Mouse (Mus musculus): Measurements from ENCODE around the gene Iqgap2. TPM values are rescaled to one million over a fixed set of nuclear protein-coding genes. Genes with fewer than 3 reads are reported as not detected.

Iqgap2 gene
- polyA plus RNA-seq, 1 experiment = 44.1 TPM

DNA sequence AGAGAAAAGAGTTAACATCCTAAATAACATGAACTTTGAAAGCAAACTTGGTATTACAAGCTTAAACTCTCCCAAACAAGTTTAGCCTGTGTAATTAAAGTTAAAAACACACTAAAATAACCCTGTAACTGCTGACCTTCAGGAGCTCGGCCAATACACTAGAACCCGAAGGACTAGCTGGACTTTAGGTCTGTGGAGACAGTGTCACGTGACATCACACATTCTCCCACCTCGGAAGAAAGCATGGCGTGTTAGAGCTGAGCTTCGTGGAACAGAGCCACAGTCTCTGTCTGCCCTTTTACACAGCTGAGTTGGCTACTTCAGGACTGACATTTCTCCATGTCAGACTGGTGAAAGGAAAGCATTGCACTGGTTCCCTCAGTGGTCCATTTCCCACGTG lies 4.3 kb downstream of the Iqgap2 start:
- Histone ChIP-seq H3K4me3 (ENCODE audit: low read depth, low read length) (no peak overlapping the region), H3K27ac (ENCODE audit: insufficient read depth, low read depth, low read length) (no peak overlapping the region), H3K27me3 (ENCODE audit: control insufficient read depth, insufficient read depth, low read length) (no peaks in the 10 kb centered on the region), H3K36me3 (ENCODE audit: control insufficient read depth, insufficient read depth, low read length) (peaks cover 5% of the 10 kb centered on the region), H3K4me1 (ENCODE audit: control insufficient read depth, insufficient read depth, insufficient read length, low read length) (peaks cover 21% of the 10 kb centered on the region; the same call in 1 of the 2 replicates)
- 89% methylated on average over 7 of the region's 7 CpGs for WGBS
- TF ChIP-seq POLR2A (IDR thresholded peaks at IDR 0.05; ENCODE audit: low read depth, low read length) (no peak), CTCF (IDR thresholded peaks at IDR 0.05; ENCODE audit: extremely low read depth, insufficient read length, insufficient replicate concordance, low read depth, low read length) (no peak)

DNA sequence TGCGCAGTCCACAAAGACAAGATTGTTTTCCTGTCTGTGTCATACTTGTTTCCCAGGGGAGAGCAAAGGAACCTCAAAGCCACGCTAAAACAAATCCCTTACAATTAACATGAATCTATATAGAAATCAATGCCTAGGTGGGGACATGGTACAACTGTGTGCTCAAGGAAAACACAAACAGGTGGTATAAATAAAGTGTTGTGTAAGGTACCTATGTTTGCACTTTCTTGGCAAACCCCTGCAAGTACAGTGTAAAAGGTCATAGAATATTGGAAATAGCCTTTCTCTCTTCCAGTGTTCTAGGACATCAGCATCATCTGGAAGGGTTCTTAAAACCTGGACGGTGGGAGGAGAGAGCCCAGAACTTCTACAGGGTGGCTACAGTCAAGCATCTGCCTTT lies 7.3 kb downstream of the Iqgap2 start:
- Histone ChIP-seq H3K36me3 (ENCODE audit: control insufficient read depth, insufficient read depth, low read length) (peaks cover 4% of the 10 kb centered on the region), H3K27ac (ENCODE audit: insufficient read depth, low read depth, low read length) (no peak overlapping the region), H3K27me3 (ENCODE audit: control insufficient read depth, insufficient read depth, low read length) (no peaks in the 10 kb centered on the region), H3K4me1 (ENCODE audit: control insufficient read depth, insufficient read depth, insufficient read length, low read length) (peaks cover 21% of the 10 kb centered on the region; the same call in 1 of the 2 replicates), H3K4me3 (ENCODE audit: low read depth, low read length) (no peak overlapping the region)
- TF ChIP-seq CTCF (IDR thresholded peaks at IDR 0.05; ENCODE audit: extremely low read depth, insufficient read length, insufficient replicate concordance, low read depth, low read length) (no peak), POLR2A (IDR thresholded peaks at IDR 0.05; ENCODE audit: low read depth, low read length) (no peak)
- WGBS = 89% methylated on average over 3 of the region's 3 CpGs

DNA sequence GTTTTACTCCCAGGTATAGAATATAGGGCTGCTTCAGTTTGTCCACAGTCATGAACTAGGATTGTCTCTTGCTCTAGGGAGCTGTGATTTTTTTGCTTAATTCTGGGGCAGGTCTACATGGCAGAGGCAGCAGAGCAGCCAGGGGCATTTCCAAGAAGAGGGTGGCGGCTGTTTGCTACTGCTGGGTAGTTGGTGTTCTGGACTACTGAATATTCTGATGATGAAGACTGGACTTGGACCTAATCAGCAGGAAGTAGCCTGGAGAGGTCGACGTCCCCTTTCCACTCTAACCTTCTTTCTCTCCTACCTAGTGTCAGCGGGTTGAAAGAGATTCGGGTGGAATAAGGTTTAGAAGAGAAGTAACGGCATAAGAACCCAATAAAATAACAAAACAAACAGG lies 9.7 kb downstream of the Iqgap2 start:
- Histone ChIP-seq H3K27me3 (ENCODE audit: control insufficient read depth, insufficient read depth, low read length) (no peaks in the 10 kb centered on the region), H3K36me3 (ENCODE audit: control insufficient read depth, insufficient read depth, low read length) (no peaks in the 10 kb centered on the region), H3K4me3 (ENCODE audit: low read depth, low read length) (no peak overlapping the region), H3K4me1 (ENCODE audit: control insufficient read depth, insufficient read depth, insufficient read length, low read length) (peaks cover 27% of the 10 kb centered on the region), H3K27ac (ENCODE audit: insufficient read depth, low read depth, low read length) (no peak overlapping the region)
- WGBS = 54% methylated on average over 6 of the region's 6 CpGs
- TF ChIP-seq CTCF (IDR thresholded peaks at IDR 0.05; ENCODE audit: extremely low read depth, insufficient read length, insufficient replicate concordance, low read depth, low read length) = no peak
- TF ChIP-seq POLR2A (IDR thresholded peaks at IDR 0.05; ENCODE audit: low read depth, low read length) = no peak

DNA sequence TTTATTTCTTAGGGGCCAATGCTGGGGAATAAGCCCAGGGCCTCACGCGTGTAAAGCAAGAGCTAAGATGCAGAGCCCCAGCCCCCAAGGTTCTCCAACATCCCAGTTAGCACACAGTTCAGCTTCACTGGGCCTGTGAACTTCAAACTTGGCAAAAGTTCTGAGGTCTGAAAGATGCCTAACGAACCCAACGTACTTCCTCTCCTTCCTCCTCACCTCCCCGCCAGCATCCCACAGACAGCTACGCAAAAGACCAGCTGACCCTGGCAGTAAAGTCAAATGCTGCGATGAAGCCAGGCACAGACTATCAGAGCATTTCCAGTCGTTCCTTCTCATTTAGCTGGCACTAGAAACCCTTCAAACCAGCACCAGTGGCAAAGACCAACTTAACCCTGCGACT lies 10.3 kb downstream of the Iqgap2 start:
- TF ChIP-seq POLR2A (IDR thresholded peaks at IDR 0.05; ENCODE audit: low read depth, low read length) (no peak), CTCF (IDR thresholded peaks at IDR 0.05; ENCODE audit: extremely low read depth, insufficient read length, insufficient replicate concordance, low read depth, low read length) (no peak)
- 91% methylated on average over 9 of the region's 9 CpGs for WGBS

DNA sequence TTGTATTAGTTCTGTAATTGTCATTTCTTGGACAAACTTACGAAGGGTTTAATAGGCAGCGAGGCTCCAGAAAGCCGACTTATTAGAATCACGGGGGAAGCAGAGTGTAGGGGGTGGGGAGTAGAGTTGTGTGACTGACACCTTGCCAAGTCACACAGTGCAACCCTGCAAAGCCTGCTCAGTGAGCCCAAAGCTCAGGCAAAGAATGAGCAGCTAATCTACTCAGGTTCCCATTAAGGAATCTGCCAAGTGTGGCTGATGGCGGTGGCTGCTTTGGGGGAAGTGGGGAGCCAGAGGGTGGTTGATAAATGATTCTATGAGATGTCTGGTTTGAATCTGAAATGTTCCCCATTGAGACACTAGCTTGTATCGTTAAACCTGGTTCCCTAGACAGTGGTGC lies 11.1 kb downstream of the Iqgap2 start:
- Histone ChIP-seq H3K4me3 (ENCODE audit: low read depth, low read length) (no peak overlapping the region), H3K36me3 (ENCODE audit: control insufficient read depth, insufficient read depth, low read length) (no peaks in the 10 kb centered on the region), H3K27ac (ENCODE audit: insufficient read depth, low read depth, low read length) (no peak overlapping the region), H3K27me3 (ENCODE audit: control insufficient read depth, insufficient read depth, low read length) (no peaks in the 10 kb centered on the region), H3K4me1 (ENCODE audit: control insufficient read depth, insufficient read depth, insufficient read length, low read length) (peaks cover 22% of the 10 kb centered on the region)
- TF ChIP-seq POLR2A (IDR thresholded peaks at IDR 0.05; ENCODE audit: low read depth, low read length) = no peak
- no peak for TF ChIP-seq CTCF (IDR thresholded peaks at IDR 0.05; ENCODE audit: extremely low read depth, insufficient read length, insufficient replicate concordance, low read depth, low read length)
- WGBS = 68% methylated on average over 6 of the region's 6 CpGs

More for the DNA sequence above, 10.3 kb downstream of the Iqgap2 start:
- Histone ChIP-seq H3K27me3 (ENCODE audit: control insufficient read depth, insufficient read depth, low read length) (no peaks in the 10 kb centered on the region), H3K27ac (ENCODE audit: insufficient read depth, low read depth, low read length) (no peak overlapping the region), H3K36me3 (ENCODE audit: control insufficient read depth, insufficient read depth, low read length) (no peaks in the 10 kb centered on the region), H3K4me1 (ENCODE audit: control insufficient read depth, insufficient read depth, insufficient read length, low read length) (peaks cover 27% of the 10 kb centered on the region), H3K4me3 (ENCODE audit: low read depth, low read length) (no peak overlapping the region)

DNA sequence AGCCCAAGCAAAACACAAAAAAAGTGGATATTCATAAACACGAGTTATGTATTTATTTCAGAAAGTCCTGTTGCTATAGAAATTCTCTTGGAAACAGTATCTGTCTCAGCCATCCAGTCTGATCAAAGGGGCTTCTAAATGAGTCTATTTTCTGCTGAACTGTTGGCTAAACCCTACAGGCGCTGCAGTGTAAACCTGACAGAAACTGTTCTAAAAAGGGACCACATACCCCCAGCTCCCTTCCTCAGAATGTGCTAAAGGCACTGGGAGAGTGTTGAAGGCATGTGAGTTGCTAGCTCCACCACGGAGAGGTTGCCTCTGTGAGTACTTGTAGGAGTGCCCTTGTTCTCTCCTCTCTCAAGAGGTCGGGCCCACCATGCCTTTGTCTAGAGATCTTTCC lies 19.7 kb downstream of the Iqgap2 start:
- no peaks in the 10 kb centered on the region for H3K27me3 ChIP-seq (ENCODE audit: control insufficient read depth, insufficient read depth, low read length)
- H3K36me3 ChIP-seq (ENCODE audit: control insufficient read depth, insufficient read depth, low read length) = no peaks in the 10 kb centered on the region
- 82% methylated on average over 4 of the region's 4 CpGs for WGBS
- no peak overlapping the region for H3K4me3 ChIP-seq (ENCODE audit: low read depth, low read length)
- H3K27ac ChIP-seq (ENCODE audit: insufficient read depth, low read depth, low read length) = no peak overlapping the region
- peaks cover 13% of the 10 kb centered on the region for H3K4me1 ChIP-seq (ENCODE audit: control insufficient read depth, insufficient read depth, insufficient read length, low read length)
- TF ChIP-seq POLR2A (IDR thresholded peaks at IDR 0.05; ENCODE audit: low read depth, low read length) (no peak), CTCF (IDR thresholded peaks at IDR 0.05; ENCODE audit: extremely low read depth, insufficient read length, insufficient replicate concordance, low read depth, low read length) (no peak)

DNA sequence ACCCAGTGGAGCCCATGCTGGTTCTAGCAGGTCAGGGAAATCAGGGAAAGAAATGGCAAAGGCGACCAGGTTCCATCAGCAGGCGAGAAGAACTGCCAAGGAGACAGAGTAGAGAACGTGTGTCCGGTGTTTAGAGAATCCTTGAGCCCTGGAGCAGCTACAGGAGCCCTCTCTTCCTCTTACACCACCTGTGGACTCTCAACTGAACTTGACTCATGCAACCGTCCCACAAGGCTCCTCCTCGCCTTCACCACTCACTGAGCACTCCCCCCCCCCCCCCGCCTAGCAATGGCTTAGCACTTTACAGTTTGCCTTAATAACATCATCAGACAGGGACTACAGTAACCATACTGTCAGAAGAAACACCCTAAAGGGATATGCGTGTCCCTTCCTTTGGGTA lies 21.1 kb downstream of the Iqgap2 start:
- H3K4me1 ChIP-seq (ENCODE audit: control insufficient read depth, insufficient read depth, insufficient read length, low read length) = peaks cover 13% of the 10 kb centered on the region; the same call in 1 of the 2 replicates
- no peaks in the 10 kb centered on the region for H3K27me3 ChIP-seq (ENCODE audit: control insufficient read depth, insufficient read depth, low read length)
- TF ChIP-seq CTCF (IDR thresholded peaks at IDR 0.05; ENCODE audit: extremely low read depth, insufficient read length, insufficient replicate concordance, low read depth, low read length) (no peak), POLR2A (IDR thresholded peaks at IDR 0.05; ENCODE audit: low read depth, low read length) (no peak)
- WGBS = 81% methylated on average over 8 of the region's 8 CpGs
- no peak overlapping the region for H3K4me3 ChIP-seq (ENCODE audit: low read depth, low read length)
- H3K36me3 ChIP-seq (ENCODE audit: control insufficient read depth, insufficient read depth, low read length) = no peaks in the 10 kb centered on the region
- no peak overlapping the region for H3K27ac ChIP-seq (ENCODE audit: insufficient read depth, low read depth, low read length)
